Mouse (Mus musculus) neural tube, embryonic 14.5 days (tissue): ENCODE results near the gene Hoxd9. TPM values are rescaled to one million over a fixed set of nuclear protein-coding genes. Genes with fewer than 3 reads are reported as not detected.

ENCODE experiments used
- ATAC-seq: fragments of 200-750 bp; cut with Nextera tagmentation; 2 replicates; pipeline ENCODE4 v1.8.0; 2017; ENCODE audit warnings: low read depth, mild to moderate bottlenecking, moderate TSS enrichment, moderate library complexity
- H3K27ac ChIP-seq: fragments of 300-500 bp; sonication (generic); 2 replicates; pipeline ENCODE4 v1.5.1; 2014; ENCODE audit warnings: low read depth, mild to moderate bottlenecking, control low read depth, low read length, moderate library complexity, mixed read lengths
- H3K27me3 ChIP-seq: fragments of 300-500 bp; sonication (generic); 2 replicates; pipeline ENCODE4 v1.6.1; 2014; ENCODE audit warnings: low read length; ENCODE audit not compliant: control insufficient read depth, insufficient read depth
- H3K36me3 ChIP-seq: fragments of 300-500 bp; sonication (generic); 2 replicates; pipeline ENCODE4 v1.6.1; 2014; ENCODE audit warnings: low read length, mixed read lengths; ENCODE audit not compliant: control insufficient read depth, insufficient read depth
- H3K4me1 ChIP-seq: fragments of 300-500 bp; sonication (generic); 2 replicates; pipeline ENCODE4 v1.6.1; 2014; ENCODE audit warnings: low read length; ENCODE audit not compliant: control insufficient read depth, insufficient read depth
- H3K4me2 ChIP-seq: fragments of 300-500 bp; sonication (generic); 2 replicates; pipeline ENCODE4 v1.6.1; 2014; ENCODE audit warnings: mild to moderate bottlenecking, low read depth, low read length, control low read depth
- H3K4me3 ChIP-seq: fragments of 300-500 bp; sonication (generic); 2 replicates; pipeline ENCODE4 v1.5.1; 2014; ENCODE audit warnings: low read depth, low read length, control low read depth, mixed read lengths
- H3K9ac ChIP-seq: fragments of 300-500 bp; sonication (generic); replicated peaks from 2 replicates; pipeline ENCODE4 v1.6.1; 2014; ENCODE audit warnings: low read depth, mild to moderate bottlenecking, control low read depth, low read length, mixed read lengths
- H3K9me3 ChIP-seq: fragments of 300-500 bp; sonication (generic); 2 replicates; pipeline ENCODE4 v1.6.1; 2016; ENCODE audit warnings: low read length; ENCODE audit not compliant: control insufficient read depth
- WGBS: fragments of 180-500 bp; shearing (Covaris S2); extraction: QIAGEN DNeasy Blood & Tissue Kit; methylation state at CpG from one replicate; pipeline ENCODE4 v1.1.7; 2014; 5-methylcytosine and 5-hydroxymethylcytosine counted together
- polyA plus RNA-seq: library from polyadenylated mRNA; unstranded; fragments of >200 nt; fragmentation: Nextera tagmentation; extraction: Ambion mirVana; gene quantifications from 2 replicates; pipeline ENCODE4 v1.2.1, GENCODE M21; 2014

The Hoxd9 gene
- polyA plus RNA-seq: 20.9 and 37.4 TPM in 2 replicates

- Histone ChIP-seq H3K9me3 (no peaks in the 10 kb centered on the region), H3K27ac (peak within 1 kb of the TSS; percentile 90), H3K9ac (peak within 1 kb of the TSS; percentile 92), H3K27me3 (peaks cover 7% of the 10 kb centered on the region; the same call in 1 of the 2 replicates), H3K4me1 (peaks cover 5% of the 10 kb centered on the region; the same call in 1 of the 2 replicates), H3K4me2 (peak within 1 kb of the TSS; percentile 74), H3K4me3 (peak within 1 kb of the TSS; percentile 53), H3K36me3 (no peaks in the 10 kb centered on the region)
- WGBS: under 1% methylated on average over 40 of the region's 43 CpGs
- ATAC-seq: peak; percentile 45
Measured at GRCm38 (mm10) chr2:74697567-74698121, at the start of gene Hoxd9. Gene Hoxd9, plus strand, starts transcription at chr2:74697727.

- 44% methylated on average over 2 of the region's 2 CpGs for WGBS
- Histone ChIP-seq H3K9me3 (no peaks in the 10 kb centered on the region), H3K9ac (no peak overlapping the region), H3K27me3 (peaks cover 49% of the 10 kb centered on the region), H3K4me1 (peaks cover 5% of the 10 kb centered on the region; the same call in 1 of the 2 replicates), H3K4me2 (no peak overlapping the region), H3K4me3 (no peak overlapping the region), H3K27ac (no peak overlapping the region), H3K36me3 (no peaks in the 10 kb centered on the region)
- ATAC-seq: no peak
Measured at GRCm38 (mm10) chr2:74652996-74653340, 44.6 kb upstream of the Hoxd9 start.

GRCm38 (mm10) chr2:74653781-74654535 lies 43.6 kb upstream of the Hoxd9 start:
- Histone ChIP-seq H3K4me1 (peaks cover 5% of the 10 kb centered on the region), H3K4me3 (no peak overlapping the region), H3K27me3 (peaks cover 40% of the 10 kb centered on the region), H3K36me3 (no peaks in the 10 kb centered on the region), H3K9me3 (no peaks in the 10 kb centered on the region), H3K9ac (no peak overlapping the region), H3K4me2 (no peak overlapping the region), H3K27ac (no peak overlapping the region)
- ATAC-seq: no peak
- WGBS: 12% methylated on average over 17 of the region's 17 CpGs

- 3% methylated on average over 18 of the region's 20 CpGs for whole genome bisulfite sequencing
- Histone ChIP-seq H3K27me3 (peaks cover 33% of the 10 kb centered on the region), H3K9me3 (no peaks in the 10 kb centered on the region), H3K27ac (no peak overlapping the region), H3K4me3 (peak overlapping the region; percentile 29; the same call in 1 of the 2 replicates), H3K9ac (no peak overlapping the region), H3K4me1 (peaks cover 5% of the 10 kb centered on the region), H3K36me3 (no peaks in the 10 kb centered on the region), H3K4me2 (no peak overlapping the region)
- no peak for ATAC-seq
Measured at GRCm38 (mm10) chr2:74654743-74655419, 42.6 kb upstream of the Hoxd9 start.

GRCm38 (mm10) chr2:74655420-74655781 lies 42.1 kb upstream of the Hoxd9 start:
- Histone ChIP-seq H3K27me3 (peaks cover 32% of the 10 kb centered on the region), H3K27ac (no peak overlapping the region)
- WGBS: 0% methylated on average over 21 of the region's 47 CpGs

GRCm38 (mm10) chr2:74655821-74656631 lies 41.5 kb upstream of the Hoxd9 start:
- 0 out of 2 replicates have a peak overlapping the region, but pooled peaks have one; percentile 11 for H3K9ac ChIP-seq

More at GRCm38 (mm10) chr2:74655420-74655781, 42.1 kb upstream of the Hoxd9 start:
- Histone ChIP-seq H3K4me3 (peak overlapping the region; percentile 29), H3K36me3 (no peaks in the 10 kb centered on the region), H3K9me3 (no peaks in the 10 kb centered on the region), H3K4me1 (peaks cover 5% of the 10 kb centered on the region), H3K4me2 (peak overlapping the region; percentile 47), H3K9ac (0 out of 2 replicates have a peak overlapping the region, but pooled peaks have one; percentile 11)
- no peak for ATAC-seq

GRCm38 (mm10) chr2:74656632-74657021 lies 40.9 kb upstream of the Hoxd9 start:
- H3K4me1 ChIP-seq: peaks cover 5% of the 10 kb centered on the region
- no peaks in the 10 kb centered on the region for H3K9me3 ChIP-seq
- H3K27me3 ChIP-seq: peaks cover 33% of the 10 kb centered on the region
- H3K36me3 ChIP-seq: no peaks in the 10 kb centered on the region
- H3K27ac ChIP-seq: no peak overlapping the region
- no peak overlapping the region for H3K9ac ChIP-seq
- WGBS: 3% methylated on average over 4 of the region's 4 CpGs
- no peak for ATAC-seq
- H3K4me3 ChIP-seq: no peak overlapping the region
- no peak overlapping the region for H3K4me2 ChIP-seq

More at GRCm38 (mm10) chr2:74655821-74656631, 41.5 kb upstream of the Hoxd9 start:
- H3K27me3 ChIP-seq: peaks cover 32% of the 10 kb centered on the region
- H3K4me2 ChIP-seq: peak overlapping the region; percentile 47
- no peak overlapping the region for H3K27ac ChIP-seq
- peak overlapping the region; percentile 29 for H3K4me3 ChIP-seq
- no peaks in the 10 kb centered on the region for H3K36me3 ChIP-seq
- no peaks in the 10 kb centered on the region for H3K9me3 ChIP-seq
- WGBS: under 1% methylated on average over 69 of the region's 69 CpGs
- peaks cover 5% of the 10 kb centered on the region for H3K4me1 ChIP-seq
- ATAC-seq: peak; percentile 46; the same call in 1 of the 2 replicates

GRCm38 (mm10) chr2:74657251-74658023 lies 40.1 kb upstream of the Hoxd9 start:
- WGBS: 2% methylated on average over 62 of the region's 62 CpGs
- H3K27ac ChIP-seq: 0 out of 2 replicates have a peak overlapping the region, but pooled peaks have one; percentile 22
- no peak overlapping the region for H3K4me3 ChIP-seq
- H3K4me2 ChIP-seq: no peak overlapping the region
- H3K4me1 ChIP-seq: peaks cover 5% of the 10 kb centered on the region
- no peaks in the 10 kb centered on the region for H3K36me3 ChIP-seq
- H3K27me3 ChIP-seq: peaks cover 37% of the 10 kb centered on the region
- ATAC-seq: no peak
- no peak overlapping the region for H3K9ac ChIP-seq
- no peaks in the 10 kb centered on the region for H3K9me3 ChIP-seq
